Mouse (Mus musculus) stomach, embryonic 14.5 days (tissue): ENCODE data around the gene Tbck. TPM values are rescaled to one million over a fixed set of nuclear protein-coding genes. Genes with fewer than 3 reads are reported as not detected.

Experiments used
- ATAC-seq: fragments of 200-750 bp; cut with Nextera tagmentation; 2 replicates; pipeline ENCODE4 v1.8.0; 2017; ENCODE audit warnings: low read depth, moderate TSS enrichment; ENCODE audit not compliant: insufficient number of reproducible peaks, insufficient read depth, low FRiP score
- H3K27ac ChIP-seq: fragments of 300-500 bp; sonication (generic); 2 replicates; pipeline ENCODE4 v1.5.1; 2014; ENCODE audit warnings: mild to moderate bottlenecking, low read length, moderate library complexity, mixed read lengths
- H3K27me3 ChIP-seq: fragments of 300-500 bp; sonication (generic); 2 replicates; pipeline ENCODE4 v1.6.1; 2014; ENCODE audit warnings: low read length, control low read depth, mixed read lengths; ENCODE audit not compliant: control insufficient read depth, insufficient read depth
- H3K36me3 ChIP-seq: fragments of 300-500 bp; sonication (generic); 2 replicates; pipeline ENCODE4 v1.6.1; 2014; ENCODE audit warnings: mild to moderate bottlenecking, control low read depth, low read length, moderate library complexity, mixed read lengths; ENCODE audit not compliant: control insufficient read depth, insufficient read depth
- H3K4me1 ChIP-seq: fragments of 300-500 bp; sonication (generic); 2 replicates; pipeline ENCODE4 v1.6.1; 2014; ENCODE audit warnings: low read length, control low read depth, mixed read lengths; ENCODE audit not compliant: control insufficient read depth, insufficient read depth
- H3K4me2 ChIP-seq: fragments of 300-500 bp; sonication (generic); replicated peaks from 2 replicates; pipeline ENCODE4 v1.6.1; 2014; ENCODE audit warnings: low read depth, low read length, control low read depth
- H3K4me3 ChIP-seq: fragments of 300-500 bp; sonication (generic); 2 replicates; pipeline ENCODE4 v1.5.1; 2014; ENCODE audit warnings: low read depth, low read length, control low read depth
- H3K9ac ChIP-seq: fragments of 300-500 bp; sonication (generic); replicated peaks from 2 replicates; pipeline ENCODE4 v1.6.1; 2014; ENCODE audit warnings: low read depth, mild to moderate bottlenecking, control low read depth, low read length, moderate library complexity, mixed read lengths
- H3K9me3 ChIP-seq: fragments of 300-500 bp; sonication (generic); 2 replicates; pipeline ENCODE4 v1.6.1; 2016; ENCODE audit warnings: low read depth, low read length, control low read depth; ENCODE audit not compliant: control insufficient read depth
- WGBS: fragments of 180-500 bp; shearing (Covaris S2); extraction: QIAGEN DNeasy Blood & Tissue Kit; methylation state at CpG from one replicate; pipeline ENCODE4 v1.1.7; 2014; 5-methylcytosine and 5-hydroxymethylcytosine counted together
- polyA plus RNA-seq: library from polyadenylated mRNA; unstranded; fragments of >200 nt; fragmentation: Nextera tagmentation; extraction: Ambion mirVana; gene quantifications from 2 replicates; pipeline ENCODE4 v1.2.1, GENCODE M21; 2014

Gene Tbck
- polyA plus RNA-seq, 1 experiment from 2014 or later = 26.3 TPM

DNA sequence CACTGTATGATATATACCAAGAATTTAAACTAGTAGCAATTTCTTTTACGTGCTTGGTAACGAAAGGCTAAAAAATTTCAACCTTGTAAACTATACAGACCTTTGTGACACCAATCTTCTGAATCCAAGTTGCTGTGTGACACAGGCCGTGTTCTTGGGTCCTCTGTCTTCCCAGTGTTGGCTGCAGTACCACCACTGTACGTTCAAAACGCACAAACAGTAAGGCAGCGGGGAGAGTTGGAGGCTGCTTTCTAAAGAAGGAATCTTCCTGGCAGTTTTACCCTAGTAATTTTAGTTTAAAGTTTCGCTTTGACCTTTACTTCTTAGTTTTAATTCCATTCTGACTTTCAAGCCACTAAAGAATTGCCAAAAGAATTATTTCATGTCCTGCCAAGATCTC lies 92.7 kb downstream of the Tbck start:
- Histone ChIP-seq H3K4me3 (no peak overlapping the region), H3K27ac (no peak overlapping the region), H3K36me3 (peaks cover 3% of the 10 kb centered on the region), H3K9me3 (no peaks in the 10 kb centered on the region), H3K9ac (no peak overlapping the region), H3K27me3 (no peaks in the 10 kb centered on the region), H3K4me2 (no peak overlapping the region), H3K4me1 (no peaks in the 10 kb centered on the region; the same call in 1 of the 2 replicates)
- no peak for ATAC-seq
- WGBS = 76% methylated on average over 7 of the region's 7 CpGs

DNA sequence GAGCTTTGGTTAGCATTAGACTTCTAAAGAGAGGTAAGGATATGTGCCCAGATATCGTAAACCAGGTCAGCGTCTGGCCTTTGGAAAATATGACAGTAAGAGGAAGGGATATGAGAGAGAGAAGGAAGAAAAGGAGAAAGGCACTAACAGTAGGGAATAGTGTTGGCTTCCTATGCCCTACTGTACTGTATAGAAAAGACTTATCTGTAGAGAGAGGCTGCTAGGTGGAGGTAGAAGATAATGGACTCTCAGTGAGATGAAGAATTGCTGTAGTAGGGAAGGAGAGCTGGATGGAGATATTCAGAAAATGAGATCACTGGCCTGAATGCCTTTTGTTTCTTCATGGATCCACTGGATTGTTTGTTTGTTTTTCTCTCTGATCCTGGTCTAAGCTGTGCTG lies 97.2 kb downstream of the Tbck start:
- no peaks in the 10 kb centered on the region for H3K9me3 ChIP-seq
- no peak overlapping the region for H3K4me3 ChIP-seq
- no peaks in the 10 kb centered on the region for H3K27me3 ChIP-seq
- no peak overlapping the region for H3K9ac ChIP-seq
- H3K36me3 ChIP-seq = no peaks in the 10 kb centered on the region
- H3K27ac ChIP-seq = no peak overlapping the region
- no peak for ATAC-seq
- WGBS = 91% methylated on average over 2 of the region's 2 CpGs
- no peak overlapping the region for H3K4me2 ChIP-seq
- no peaks in the 10 kb centered on the region; the same call in 1 of the 2 replicates for H3K4me1 ChIP-seq

DNA sequence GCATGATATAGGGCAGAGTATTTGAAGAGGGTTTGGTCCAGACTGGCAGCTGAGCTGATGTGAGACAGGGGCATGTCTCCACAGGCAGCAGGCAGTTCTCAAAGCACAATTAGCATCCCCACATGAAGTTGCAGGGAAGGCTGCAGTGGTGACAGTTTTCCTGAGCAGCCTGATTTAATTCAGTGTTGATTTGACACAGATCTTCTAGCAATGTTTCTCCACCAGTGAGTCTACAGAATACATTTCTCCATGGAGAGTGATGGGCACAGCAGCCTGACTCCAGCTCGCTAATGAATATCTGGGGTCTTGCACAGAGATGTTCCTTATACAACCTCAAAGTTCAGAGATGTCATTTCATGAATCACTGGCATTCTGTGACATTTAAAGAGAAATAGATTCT lies 99.1 kb downstream of the Tbck start:
- Histone ChIP-seq H3K4me2 (no peak overlapping the region), H3K27me3 (no peaks in the 10 kb centered on the region), H3K36me3 (no peaks in the 10 kb centered on the region), H3K27ac (no peak overlapping the region), H3K9ac (no peak overlapping the region), H3K9me3 (no peaks in the 10 kb centered on the region), H3K4me3 (no peak overlapping the region), H3K4me1 (no peaks in the 10 kb centered on the region; the same call in 1 of the 2 replicates)
- ATAC-seq = no peak
- WGBS = 91% methylated on average over 1 of the region's 1 CpGs

DNA sequence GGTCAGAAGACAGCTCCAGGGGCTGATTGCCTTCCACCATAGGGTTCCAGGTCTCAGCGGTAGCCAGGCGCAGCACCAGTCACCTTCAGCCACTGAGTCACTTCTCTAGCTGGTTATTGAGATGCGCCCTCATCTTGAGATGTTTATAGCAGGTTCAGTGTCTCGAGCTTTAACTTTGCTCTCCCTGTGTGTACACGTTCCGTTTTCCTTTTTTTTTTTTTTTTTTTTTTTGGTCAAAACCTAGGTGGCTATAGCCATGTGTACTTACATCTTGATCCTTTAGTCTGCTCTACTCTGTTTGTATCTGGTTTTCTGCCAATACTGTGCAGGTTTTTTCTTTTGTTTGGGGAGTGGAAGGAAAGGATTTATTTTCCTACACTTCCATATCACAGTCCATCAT lies 100.8 kb downstream of the Tbck start:
- H3K9ac ChIP-seq = no peak overlapping the region
- H3K4me1 ChIP-seq = no peaks in the 10 kb centered on the region; the same call in 1 of the 2 replicates
- H3K4me2 ChIP-seq = no peak overlapping the region
- no peaks in the 10 kb centered on the region for H3K9me3 ChIP-seq
- H3K27me3 ChIP-seq = no peaks in the 10 kb centered on the region
- WGBS = 75% methylated on average over 6 of the region's 6 CpGs
- H3K4me3 ChIP-seq = no peak overlapping the region
- no peaks in the 10 kb centered on the region for H3K36me3 ChIP-seq
- H3K27ac ChIP-seq = no peak overlapping the region
- no peak for ATAC-seq

DNA sequence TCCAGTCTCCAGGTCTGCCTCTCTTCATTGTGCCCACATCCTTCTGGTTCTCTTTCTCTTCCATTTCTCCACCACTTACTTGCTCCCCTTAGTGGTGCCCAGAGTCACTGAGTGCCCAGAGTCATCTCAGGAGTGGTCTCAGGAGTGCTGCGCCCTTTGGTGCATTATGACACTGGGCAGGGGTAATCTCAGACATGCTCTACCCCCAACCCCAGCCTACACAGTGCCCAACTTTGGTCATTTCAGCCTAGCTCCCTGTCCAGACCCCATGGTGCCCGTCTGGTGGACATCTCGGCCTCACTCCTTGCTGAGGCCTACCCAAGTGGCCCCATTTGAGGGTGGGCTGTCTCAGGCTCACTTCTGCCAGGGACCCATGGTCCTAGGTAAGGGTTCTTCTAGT lies 102.7 kb downstream of the Tbck start:
- 90% methylated on average over 3 of the region's 3 CpGs for WGBS

DNA sequence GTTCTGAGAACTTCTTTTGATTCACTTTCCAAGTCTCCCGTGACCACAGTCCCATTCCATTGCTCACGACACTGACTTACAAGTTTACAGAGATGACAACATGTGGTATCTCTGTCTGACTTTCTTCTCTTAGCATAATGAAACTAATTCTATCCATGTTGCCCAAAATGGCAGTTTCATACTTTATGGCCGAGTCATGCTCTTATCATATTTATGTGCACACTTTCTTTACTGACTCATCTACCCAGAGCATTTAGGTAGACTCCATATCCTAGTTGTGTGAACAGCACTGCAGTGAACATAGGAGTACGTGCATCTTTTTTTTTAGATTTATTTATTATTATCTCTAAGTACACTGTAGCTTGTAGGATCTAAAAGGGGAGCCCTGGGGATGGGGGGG lies 103.8 kb downstream of the Tbck start:
- no peaks in the 10 kb centered on the region for H3K4me1 ChIP-seq
- no peaks in the 10 kb centered on the region for H3K9me3 ChIP-seq
- 92% methylated on average over 4 of the region's 4 CpGs for WGBS
- no peaks in the 10 kb centered on the region for H3K27me3 ChIP-seq
- H3K9ac ChIP-seq = no peak overlapping the region
- H3K36me3 ChIP-seq = no peaks in the 10 kb centered on the region
- H3K4me3 ChIP-seq = no peak overlapping the region
- no peak overlapping the region for H3K4me2 ChIP-seq
- no peak overlapping the region for H3K27ac ChIP-seq
- ATAC-seq = no peak

More for the DNA sequence above, 102.7 kb downstream of the Tbck start:
- H3K9ac ChIP-seq = no peak overlapping the region
- H3K27ac ChIP-seq = no peak overlapping the region
- no peak overlapping the region for H3K4me2 ChIP-seq
- H3K36me3 ChIP-seq = no peaks in the 10 kb centered on the region
- H3K27me3 ChIP-seq = no peaks in the 10 kb centered on the region
- no peak overlapping the region for H3K4me3 ChIP-seq
- H3K4me1 ChIP-seq = no peaks in the 10 kb centered on the region
- ATAC-seq = 0 out of 2 replicates have a peak, but pooled peaks have one; percentile 28
- H3K9me3 ChIP-seq = no peaks in the 10 kb centered on the region

DNA sequence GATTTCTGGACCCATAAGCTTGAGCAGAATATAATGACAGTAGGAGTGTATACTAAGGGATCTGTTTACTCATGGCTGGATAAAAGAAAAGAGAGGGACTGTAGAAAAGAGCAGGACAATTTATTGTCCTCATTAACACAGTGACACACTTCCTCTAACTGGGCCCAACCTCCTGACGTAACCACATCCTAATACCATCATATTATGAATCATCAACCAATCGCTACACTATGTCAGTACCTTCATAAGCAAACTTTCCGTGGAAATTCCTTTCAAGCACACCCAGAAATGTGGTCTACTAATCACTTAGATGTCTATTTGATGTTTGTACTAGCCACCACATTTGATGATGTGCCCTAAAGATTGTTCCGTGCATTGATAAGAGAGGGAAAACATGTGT lies 107.2 kb downstream of the Tbck start:
- Histone ChIP-seq H3K4me3 (no peak overlapping the region), H3K4me1 (no peaks in the 10 kb centered on the region), H3K27ac (no peak overlapping the region), H3K4me2 (no peak overlapping the region), H3K36me3 (no peaks in the 10 kb centered on the region; the same call in 1 of the 2 replicates), H3K9me3 (no peaks in the 10 kb centered on the region), H3K9ac (no peak overlapping the region), H3K27me3 (no peaks in the 10 kb centered on the region)
- WGBS = 81% methylated on average over 4 of the region's 4 CpGs
- ATAC-seq = no peak

DNA sequence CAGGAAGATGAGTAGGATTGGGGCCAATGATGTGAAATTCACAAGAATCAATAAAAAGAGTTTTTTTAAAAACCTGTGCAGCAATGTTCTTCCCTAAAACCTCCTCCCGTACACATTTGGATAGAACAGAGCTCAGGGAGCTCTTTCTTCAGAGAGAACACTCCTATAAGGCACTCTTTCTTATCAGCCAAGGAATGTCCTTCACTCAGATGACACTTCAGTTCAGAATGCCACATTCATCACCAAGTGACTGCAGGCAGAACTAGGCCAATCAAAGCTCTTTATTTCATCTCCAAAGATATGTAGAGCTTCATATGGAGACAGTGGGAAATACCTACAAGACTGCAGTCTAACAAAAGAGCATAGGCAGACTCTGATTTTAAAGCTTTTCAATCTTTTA lies 116.3 kb downstream of the Tbck start:
- WGBS = 53% methylated on average over 1 of the region's 1 CpGs
- H3K9ac ChIP-seq = no peak overlapping the region
- ATAC-seq = no peak
- no peak overlapping the region for H3K4me3 ChIP-seq
- no peaks in the 10 kb centered on the region for H3K9me3 ChIP-seq
- no peak overlapping the region for H3K4me2 ChIP-seq
- no peak overlapping the region for H3K27ac ChIP-seq
- H3K36me3 ChIP-seq = peaks cover 4% of the 10 kb centered on the region; the same call in 1 of the 2 replicates
- H3K27me3 ChIP-seq = no peaks in the 10 kb centered on the region
- no peaks in the 10 kb centered on the region for H3K4me1 ChIP-seq

DNA sequence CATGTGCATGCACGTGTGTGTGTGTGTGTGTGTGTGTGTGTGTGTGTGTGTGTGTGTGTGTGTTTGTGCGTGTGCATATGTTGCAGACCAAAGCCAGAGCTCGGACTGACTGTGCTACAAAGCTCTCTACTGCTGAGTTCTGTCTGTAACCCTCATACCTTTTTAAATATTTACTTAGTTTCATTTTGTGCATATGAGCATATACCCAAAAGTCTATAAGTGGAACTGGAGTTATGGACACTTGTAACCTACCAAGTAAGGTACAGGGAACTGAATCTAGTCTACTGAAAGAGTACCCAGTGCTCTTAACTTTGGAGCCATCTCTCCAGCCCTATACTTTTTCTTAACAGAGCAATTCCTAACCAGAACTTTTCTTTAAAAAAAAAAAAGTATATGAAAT lies 118.0 kb downstream of the Tbck start:
- no peaks in the 10 kb centered on the region for H3K27me3 ChIP-seq
- H3K4me1 ChIP-seq = no peaks in the 10 kb centered on the region
- H3K4me2 ChIP-seq = no peak overlapping the region
- no peak overlapping the region for H3K9ac ChIP-seq
- 83% methylated on average over 3 of the region's 3 CpGs for WGBS
- H3K9me3 ChIP-seq = no peaks in the 10 kb centered on the region
- H3K27ac ChIP-seq = no peak overlapping the region
- H3K4me3 ChIP-seq = no peak overlapping the region
- peaks cover 4% of the 10 kb centered on the region; the same call in 1 of the 2 replicates for H3K36me3 ChIP-seq
- no peak for ATAC-seq
